Mouse (Mus musculus) neutrophil, adult 5-6 weeks (primary cell): Measurements from ENCODE around the gene Cadm2. TPM values are rescaled to one million over a fixed set of nuclear protein-coding genes. Genes with fewer than 3 reads are reported as not detected.

Experiments used
- ATAC-seq: fragments of 151-379, 151-347 bp; 2 replicates; pipeline ENCODE4 v1.8.0; 2017; ENCODE audit warnings: mild to moderate bottlenecking, moderate TSS enrichment; ENCODE audit not compliant: insufficient number of reproducible peaks, poor library complexity, low FRiP score, severe bottlenecking; ENCODE audit errors: extremely low read depth
- total RNA-seq: library from RNA; stranded (forward); fragments of 200-1000 nt; gene quantifications from 2 replicates; pipeline ENCODE4 v1.2.3, GENCODE M21; 2017

Gene Cadm2
- total RNA-seq, 1 experiment from 2014 or later = not detected

- ATAC-seq = no peak
These were observed 427.8 kb downstream of the Cadm2 start for GRCm38 (mm10) chr16:67192852-67193415.

GRCm38 (mm10) chr16:67192395-67192794 is 428.3 kb downstream of the Cadm2 start:
- no peak for ATAC-seq

GRCm38 (mm10) chr16:67186322-67186721 is 434.4 kb downstream of the Cadm2 start:
- no peak for ATAC-seq

- no peak for ATAC-seq
These were observed 437.8 kb downstream of the Cadm2 start for GRCm38 (mm10) chr16:67182958-67183357.

- no peak for ATAC-seq
These were observed 445.3 kb downstream of the Cadm2 start for GRCm38 (mm10) chr16:67175386-67175785.

- ATAC-seq = no peak
These were observed 458.4 kb downstream of the Cadm2 start for GRCm38 (mm10) chr16:67162211-67162790.

- no peak for ATAC-seq
These were observed 495.9 kb downstream of the Cadm2 start for GRCm38 (mm10) chr16:67124811-67125210.

- no peak for ATAC-seq
These were observed 498.2 kb downstream of the Cadm2 start for GRCm38 (mm10) chr16:67122532-67122931.

GRCm38 (mm10) chr16:67121781-67122180 is 498.9 kb downstream of the Cadm2 start:
- no peak for ATAC-seq

- ATAC-seq = no peak
These were observed 514.1 kb downstream of the Cadm2 start for GRCm38 (mm10) chr16:67106478-67107061.

- ATAC-seq = no peak
These were observed 524.0 kb downstream of the Cadm2 start for GRCm38 (mm10) chr16:67096706-67097105.

GRCm38 (mm10) chr16:67095916-67096315 is 524.8 kb downstream of the Cadm2 start:
- no peak for ATAC-seq

- ATAC-seq = no peak
These were observed 531.0 kb downstream of the Cadm2 start for GRCm38 (mm10) chr16:67089747-67090146.

- no peak for ATAC-seq
These were observed 541.4 kb downstream of the Cadm2 start for GRCm38 (mm10) chr16:67079318-67079717.

- no peak for ATAC-seq
These were observed 544.4 kb downstream of the Cadm2 start for GRCm38 (mm10) chr16:67076169-67076895.

- ATAC-seq = no peak
These were observed 552.2 kb downstream of the Cadm2 start for GRCm38 (mm10) chr16:67068461-67068860.

- ATAC-seq = no peak
These were observed 589.8 kb downstream of the Cadm2 start for GRCm38 (mm10) chr16:67030918-67031317.

GRCm38 (mm10) chr16:67019856-67020255 is 600.9 kb downstream of the Cadm2 start:
- no peak for ATAC-seq

GRCm38 (mm10) chr16:67017710-67018109 is 603.0 kb downstream of the Cadm2 start:
- ATAC-seq = no peak

- ATAC-seq = no peak
These were observed 617.5 kb downstream of the Cadm2 start for GRCm38 (mm10) chr16:67003161-67003560.
